Mouse (Mus musculus) stomach, postnatal 0 days (tissue): ENCODE measurements at regions not wholly inside any gene's neighbourhood (a gene's known extent, or its start where the extent isn't known, plus 50 kb on each side); places are given as distances from the start of the nearest gene placed in this dataset.

Experiments used
- ATAC-seq: fragments of 200-750 bp; cut with Nextera tagmentation; 2 replicates; pipeline ENCODE4 v1.8.0; 2017; ENCODE audit not compliant: low FRiP score, low TSS enrichment
- DNase-seq: peaks from one replicate; pipeline ENCODE4 v3.0.0-alpha.2; 2016; ENCODE audit warnings: low spot score
- H3K27ac ChIP-seq: fragments of 300-500 bp; sonication (generic); replicated peaks from 2 replicates; pipeline ENCODE4 v1.5.1; 2014; ENCODE audit warnings: mild to moderate bottlenecking, control low read depth
- H3K27me3 ChIP-seq: fragments of 300-500 bp; sonication (generic); 2 replicates; pipeline ENCODE4 v1.6.1; 2014; ENCODE audit warnings: low read length; ENCODE audit not compliant: control insufficient read depth, insufficient read depth
- H3K36me3 ChIP-seq: fragments of 300-500 bp; sonication (generic); 2 replicates; pipeline ENCODE4 v1.6.1; 2014; ENCODE audit warnings: low read length, mixed read lengths; ENCODE audit not compliant: control insufficient read depth, insufficient read depth
- H3K4me1 ChIP-seq: fragments of 300-500 bp; sonication (generic); replicated peaks from 2 replicates; pipeline ENCODE4 v1.6.1; 2014; ENCODE audit warnings: antibody characterized with exemption; ENCODE audit not compliant: control insufficient read depth, insufficient read depth
- H3K4me2 ChIP-seq: fragments of 300-500 bp; sonication (generic); replicated peaks from 2 replicates; pipeline ENCODE4 v1.6.1; 2014; ENCODE audit warnings: low read depth, mild to moderate bottlenecking, control low read depth, moderate library complexity
- H3K4me3 ChIP-seq: fragments of 300-500 bp; sonication (generic); 2 replicates; pipeline ENCODE4 v1.5.1; 2014; ENCODE audit warnings: low read depth, low read length, control low read depth
- H3K9ac ChIP-seq: fragments of 300-500 bp; sonication (generic); 2 replicates; pipeline ENCODE4 v1.6.1; 2014; ENCODE audit warnings: mild to moderate bottlenecking, low read length, control low read depth, mixed read lengths
- H3K9me3 ChIP-seq: fragments of 300-500 bp; sonication (generic); 2 replicates; pipeline ENCODE4 v1.6.1; 2016; ENCODE audit warnings: low read length; ENCODE audit not compliant: control insufficient read depth
- CTCF ChIP-seq: IDR thresholded peaks from 2 replicates; pipeline ENCODE4 v1.5.1; 2016; ENCODE audit warnings: antibody characterized with exemption, low read depth, mild to moderate bottlenecking, moderate library complexity
- EP300 ChIP-seq: optimal IDR thresholded peaks from 2 replicates; pipeline ENCODE3; 2016; ENCODE audit warnings: antibody characterized with exemption
- WGBS: fragments of 180-500 bp; shearing (Covaris S2); extraction: QIAGEN DNeasy Blood & Tissue Kit; methylation state at CpG from one replicate; pipeline ENCODE4 v1.1.7; 2014; 5-methylcytosine and 5-hydroxymethylcytosine counted together

- TF ChIP-seq EP300 (no peak), CTCF (no peak)
- Histone ChIP-seq H3K36me3 (no peaks in the 10 kb centered on the region), H3K27me3 (no peaks in the 10 kb centered on the region), H3K9ac (no peak overlapping the region), H3K4me3 (no peak overlapping the region), H3K27ac (peak overlapping the region; percentile 96), H3K4me1 (peaks cover 10% of the 10 kb centered on the region), H3K4me2 (no peak overlapping the region), H3K9me3 (no peaks in the 10 kb centered on the region)
- WGBS: 93% methylated on average over 2 of the region's 2 CpGs
- ATAC-seq (no peak), DNase-seq (no peak)
These were observed 68.9 kb upstream of the Cd180 start for GRCm38 (mm10) chr13:102624461-102624860.

- 34% methylated on average over 8 of the region's 8 CpGs for WGBS
- peak; percentile 47 for DNase-seq
- Histone ChIP-seq H3K4me2 (no peak overlapping the region), H3K27ac (peak overlapping the region; percentile 96), H3K4me1 (peaks cover 10% of the 10 kb centered on the region), H3K27me3 (no peaks in the 10 kb centered on the region), H3K36me3 (no peaks in the 10 kb centered on the region), H3K9me3 (no peaks in the 10 kb centered on the region), H3K4me3 (no peak overlapping the region), H3K9ac (no peak overlapping the region)
- peak; percentile 87 for ATAC-seq
- TF ChIP-seq EP300: peak; percentile 96
- TF ChIP-seq CTCF: peak; percentile 8; the same call in 1 of the 2 replicates
These were observed 68.1 kb upstream of the Cd180 start for GRCm38 (mm10) chr13:102625171-102625835.

DNA sequence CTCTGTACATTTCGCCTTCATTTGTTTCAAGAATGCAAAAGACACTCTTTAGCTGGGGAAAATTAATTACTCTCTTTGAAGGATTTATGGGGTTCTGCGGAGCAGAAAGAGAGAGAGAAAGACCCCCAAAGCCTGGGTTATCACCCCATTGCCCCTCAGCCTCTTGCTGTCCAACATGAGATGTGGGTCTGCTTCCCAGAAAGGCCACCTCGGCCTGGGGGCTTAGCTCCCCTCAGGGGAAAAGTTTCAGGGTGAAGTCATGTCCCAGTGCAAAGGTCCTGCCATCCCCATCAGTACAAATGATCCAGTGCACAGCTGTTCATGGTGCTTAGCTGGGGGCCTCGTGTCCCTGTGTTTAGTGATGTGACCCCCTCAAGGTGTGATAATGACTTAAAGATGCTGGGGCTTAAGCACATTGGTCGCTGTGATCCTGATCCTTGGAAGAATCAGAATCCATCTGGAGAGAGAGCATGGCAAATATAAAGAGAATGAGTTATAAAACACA, 67.5 kb upstream of the Cd180 start:
- Histone ChIP-seq H3K27ac (peak overlapping the region; percentile 96), H3K27me3 (no peaks in the 10 kb centered on the region), H3K36me3 (no peaks in the 10 kb centered on the region), H3K4me1 (peaks cover 10% of the 10 kb centered on the region), H3K4me2 (no peak overlapping the region), H3K9ac (no peak overlapping the region), H3K9me3 (no peaks in the 10 kb centered on the region), H3K4me3 (no peak overlapping the region)
- WGBS: 33% methylated on average over 5 of the region's 5 CpGs
- 0 out of 2 replicates have a peak, but pooled peaks have one; percentile 24 for ATAC-seq
- DNase-seq: no peak
- peak; percentile 23 for TF ChIP-seq EP300
- TF ChIP-seq CTCF: no peak

- Histone ChIP-seq H3K4me1 (peaks cover 10% of the 10 kb centered on the region), H3K4me3 (no peak overlapping the region), H3K27me3 (no peaks in the 10 kb centered on the region), H3K36me3 (no peaks in the 10 kb centered on the region), H3K27ac (no peak overlapping the region), H3K4me2 (no peak overlapping the region), H3K9me3 (no peaks in the 10 kb centered on the region), H3K9ac (no peak overlapping the region)
- ATAC-seq (no peak), DNase-seq (no peak)
- 93% methylated on average over 4 of the region's 4 CpGs for WGBS
- TF ChIP-seq CTCF (no peak), EP300 (no peak)
These were observed 65.6 kb upstream of the Cd180 start for GRCm38 (mm10) chr13:102627786-102628185.

GRCm38 (mm10) chr13:102629176-102629575, 64.2 kb upstream of the Cd180 start:
- Histone ChIP-seq H3K4me1 (peaks cover 10% of the 10 kb centered on the region), H3K4me3 (no peak overlapping the region), H3K36me3 (no peaks in the 10 kb centered on the region), H3K27me3 (no peaks in the 10 kb centered on the region), H3K4me2 (no peak overlapping the region), H3K27ac (no peak overlapping the region), H3K9ac (no peak overlapping the region), H3K9me3 (no peaks in the 10 kb centered on the region)
- TF ChIP-seq EP300: no peak
- TF ChIP-seq CTCF: no peak
- ATAC-seq (no peak), DNase-seq (no peak)
- 59% methylated on average over 7 of the region's 7 CpGs for WGBS

DNA sequence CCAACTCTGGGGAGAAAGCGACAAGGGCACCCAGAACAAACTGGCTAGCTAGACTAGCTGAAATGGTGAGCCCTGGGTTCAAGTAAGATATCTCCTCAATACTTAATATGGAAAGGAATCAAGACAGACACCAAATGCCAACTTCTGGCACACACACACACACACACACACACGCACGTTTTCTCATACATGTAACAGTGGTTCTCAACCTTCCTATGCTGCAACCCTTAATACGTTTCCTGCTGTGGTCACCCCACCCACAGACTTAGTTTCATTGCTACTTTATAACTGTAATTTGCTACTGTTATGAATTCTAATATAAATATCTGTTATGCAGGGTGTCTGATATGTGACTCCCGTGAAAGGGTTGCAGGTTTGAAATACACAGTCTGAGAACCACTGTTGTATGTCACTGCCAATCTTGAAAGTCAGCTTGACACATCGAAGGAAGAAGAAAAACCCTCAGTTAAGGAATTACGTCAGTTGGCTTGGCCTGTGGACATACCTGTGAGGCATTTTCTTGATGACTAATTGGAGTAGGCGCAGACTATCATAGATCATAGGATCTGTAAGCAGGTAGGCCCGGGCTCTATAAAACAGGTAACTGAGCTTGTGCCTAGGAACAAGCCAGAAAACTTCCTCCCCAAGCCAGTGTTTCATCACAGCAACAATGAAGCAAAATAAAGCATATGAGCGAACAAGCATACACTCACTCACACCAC, 59.0 kb upstream of the Cd180 start:
- DNase-seq (no peak), ATAC-seq (no peak)
- H3K9ac ChIP-seq: no peak overlapping the region
- TF ChIP-seq EP300 (no peak), CTCF (no peak)
- WGBS: 82% methylated on average over 10 of the region's 10 CpGs
- H3K9me3 ChIP-seq: no peaks in the 10 kb centered on the region
- H3K27ac ChIP-seq: no peak overlapping the region
- no peaks in the 10 kb centered on the region for H3K4me1 ChIP-seq
- no peak overlapping the region for H3K4me3 ChIP-seq
- no peaks in the 10 kb centered on the region for H3K27me3 ChIP-seq
- H3K36me3 ChIP-seq: no peaks in the 10 kb centered on the region
- H3K4me2 ChIP-seq: no peak overlapping the region
